Mouse (Mus musculus): Measurements from ENCODE around the gene Ninl.

The Ninl gene

GRCm38 (mm10) chr2:150997618-150998017, 41.6 kb downstream of the Ninl start:
- no peak for DNase-seq (ENCODE audit: low spot score in 2 of 2)

- DNase-seq (ENCODE audit: low spot score in 2 of 2), result no peak
Observed at GRCm38 (mm10) chr2:150995324-150995723, 43.9 kb downstream of the Ninl start.

GRCm38 (mm10) chr2:150991050-150991449, 48.1 kb downstream of the Ninl start:
- DNase-seq (ENCODE audit: low spot score in 2 of 2), result no peak

- DNase-seq (ENCODE audit: low spot score in 2 of 2), result no peak
Observed at GRCm38 (mm10) chr2:150990506-150990905, 48.7 kb downstream of the Ninl start.

- DNase-seq (ENCODE audit: low spot score in 2 of 2), result no peak
Observed at GRCm38 (mm10) chr2:150985359-150985758, 53.8 kb downstream of the Ninl start.

- no peak for DNase-seq (ENCODE audit: low spot score in 2 of 2)
Observed at GRCm38 (mm10) chr2:150982051-150982450, 57.1 kb downstream of the Ninl start.

- no peak for DNase-seq (ENCODE audit: low spot score in 2 of 2)
Observed at GRCm38 (mm10) chr2:150981524-150981923, 57.7 kb downstream of the Ninl start.

GRCm38 (mm10) chr2:150979861-150980620, 59.1 kb downstream of the Ninl start:
- no peak for DNase-seq (ENCODE audit: low spot score in 2 of 2)

GRCm38 (mm10) chr2:150978791-150979190, 60.4 kb downstream of the Ninl start:
- no peak for DNase-seq (ENCODE audit: low spot score in 2 of 2)

GRCm38 (mm10) chr2:150977676-150978075, 61.5 kb downstream of the Ninl start:
- no peak for DNase-seq (ENCODE audit: low spot score in 2 of 2)

- no peak for DNase-seq (ENCODE audit: low spot score in 2 of 2)
Observed at GRCm38 (mm10) chr2:150976871-150977270, 62.3 kb downstream of the Ninl start.

GRCm38 (mm10) chr2:150973401-150974115, 65.6 kb downstream of the Ninl start:
- no peak for DNase-seq (ENCODE audit: low spot score in 2 of 2)

GRCm38 (mm10) chr2:150972681-150973080, 66.5 kb downstream of the Ninl start:
- DNase-seq (ENCODE audit: low spot score in 2 of 2), result no peak

GRCm38 (mm10) chr2:150971856-150972255, 67.3 kb downstream of the Ninl start:
- no peak for DNase-seq (ENCODE audit: low spot score in 2 of 2)

- DNase-seq (ENCODE audit: low spot score in 2 of 2), result no peak
Observed at GRCm38 (mm10) chr2:150969231-150969630, 70.0 kb downstream of the Ninl start.

GRCm38 (mm10) chr2:150967491-150967890, 71.7 kb downstream of the Ninl start:
- no peak for DNase-seq (ENCODE audit: low spot score in 2 of 2)

- no peak for DNase-seq (ENCODE audit: low spot score in 2 of 2)
Observed at GRCm38 (mm10) chr2:150965951-150966350, 73.2 kb downstream of the Ninl start.

- no peak for DNase-seq (ENCODE audit: low spot score in 2 of 2)
Observed at GRCm38 (mm10) chr2:150964641-150965040, 74.5 kb downstream of the Ninl start.

- no peak for DNase-seq (ENCODE audit: low spot score in 2 of 2)
Observed at GRCm38 (mm10) chr2:150963246-150963645, 75.9 kb downstream of the Ninl start.

- no peak for DNase-seq (ENCODE audit: low spot score in 2 of 2)
Observed at GRCm38 (mm10) chr2:150959521-150959920, 79.7 kb downstream of the Ninl start.

- no peak for DNase-seq (ENCODE audit: low spot score in 2 of 2)
Observed at GRCm38 (mm10) chr2:150955859-150956258, 83.3 kb downstream of the Ninl start.

GRCm38 (mm10) chr2:150951201-150951600, 88.0 kb downstream of the Ninl start:
- no peak for DNase-seq (ENCODE audit: low spot score in 2 of 2)

GRCm38 (mm10) chr2:150950056-150950455, 89.1 kb downstream of the Ninl start:
- no peak for DNase-seq (ENCODE audit: low spot score in 2 of 2)

Data from frontal cortex, postnatal 14 days (tissue).